Mouse (Mus musculus): ENCODE data around the gene Prr3.
A peak's percentile ranks its signal among the peaks of the same experiment; 100 is the strongest.
"Not testable (repeated sequence)": the region's sequence is repeated elsewhere in the genome, so short reads cannot be mapped to it uniquely, and the experiment has no call there.

Prr3 gene

DNA sequence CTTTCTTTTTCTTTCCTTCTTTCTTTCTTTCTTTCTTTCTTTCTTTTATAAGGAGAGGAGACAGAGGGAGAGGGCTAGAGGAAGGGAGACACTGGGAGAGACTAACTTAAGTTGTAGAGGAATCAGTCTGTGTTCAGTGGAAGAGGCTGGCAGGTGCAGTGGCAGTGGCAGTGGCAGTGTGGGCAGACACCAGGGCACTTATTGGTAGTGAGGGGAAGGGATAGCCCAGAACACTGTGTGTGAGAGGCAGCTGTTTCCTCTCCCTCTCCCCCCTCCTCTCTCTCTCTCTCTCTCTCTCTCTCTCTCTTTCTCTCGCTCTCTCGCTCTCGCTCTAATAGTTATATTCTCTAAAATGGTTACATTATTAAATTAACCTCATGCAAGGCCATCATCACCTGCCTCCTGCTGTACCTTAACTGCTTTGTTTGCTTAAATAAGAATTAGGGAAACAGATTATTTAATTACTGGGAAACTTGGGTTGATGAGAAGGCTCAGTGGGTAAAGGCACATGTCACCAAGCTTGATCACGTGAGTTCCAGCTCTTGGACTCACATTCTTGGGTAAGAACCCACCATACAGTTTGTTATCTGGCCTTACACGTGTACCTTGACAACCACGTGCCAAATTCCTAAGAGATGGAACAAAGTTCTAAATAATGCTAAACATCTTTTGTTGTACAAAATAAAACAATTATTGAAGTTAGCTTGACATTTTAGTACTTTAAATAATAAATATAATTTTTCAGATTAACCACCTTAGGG is 18.7 kb upstream of the Prr3 start:
- peak; percentile 91 for DNase-seq (ENCODE audit: low read depth)

DNA sequence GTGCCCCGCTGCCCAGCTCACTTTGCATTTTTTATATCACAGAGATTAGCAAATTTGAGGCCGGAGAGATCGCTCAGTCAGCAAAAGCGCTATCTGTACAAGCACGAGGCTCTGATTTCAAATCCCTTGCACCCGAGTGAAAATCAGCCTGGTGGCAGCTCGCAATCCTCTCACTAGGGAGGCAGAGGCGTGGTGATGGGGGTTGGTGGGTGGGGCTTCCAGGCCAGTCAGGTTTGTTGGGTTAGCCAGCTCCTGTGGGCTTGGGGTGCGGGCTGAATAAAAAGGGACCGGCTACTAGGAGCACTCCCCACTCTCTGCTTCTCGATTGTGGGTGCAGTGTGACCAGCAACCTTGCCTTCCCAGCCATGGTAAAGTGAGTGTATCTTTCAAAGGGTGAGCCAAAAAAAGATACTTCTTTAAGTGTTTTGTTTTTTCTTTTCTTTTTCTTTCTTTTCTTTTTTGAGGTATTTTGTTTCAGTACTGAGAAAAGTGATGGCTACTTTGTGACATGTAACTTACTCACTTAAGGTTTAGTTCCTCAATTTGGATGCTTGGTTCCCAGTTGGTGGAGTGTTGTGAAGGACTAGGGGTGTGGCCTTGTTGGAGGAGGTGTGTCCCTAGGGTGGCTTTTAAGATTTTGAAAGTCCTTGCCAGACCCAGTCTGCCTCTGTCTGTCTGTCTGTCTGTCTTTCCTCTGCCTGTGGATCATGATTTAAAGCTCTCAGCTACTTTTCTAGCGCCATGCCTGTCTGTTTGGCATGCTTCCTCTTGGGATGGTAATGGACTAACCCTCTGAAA is 17.9 kb upstream of the Prr3 start:
- peak; percentile 97 for DNase-seq (ENCODE audit: low read depth)

DNA sequence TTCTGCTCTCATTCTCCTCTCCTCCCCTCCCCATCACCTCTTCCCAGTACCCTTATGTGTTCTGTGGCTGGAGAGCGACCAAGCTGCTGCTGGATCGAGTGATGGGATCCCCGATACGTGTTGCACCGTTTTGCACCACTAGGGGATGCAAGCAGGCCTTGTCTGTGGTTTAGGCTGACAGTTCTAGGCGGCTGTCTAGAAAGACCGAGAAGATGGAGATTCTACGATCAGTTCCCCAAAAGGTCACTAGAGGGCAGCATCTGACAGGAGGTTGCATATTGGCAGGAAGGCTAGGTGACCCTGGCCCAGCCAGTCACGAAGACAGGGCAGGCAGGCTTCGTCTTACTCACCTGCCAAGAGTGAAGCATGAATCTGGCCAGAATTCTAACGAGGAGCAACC is 16.9 kb upstream of the Prr3 start:
- peak; percentile 99 for DNase-seq (ENCODE audit: low read depth)

DNA sequence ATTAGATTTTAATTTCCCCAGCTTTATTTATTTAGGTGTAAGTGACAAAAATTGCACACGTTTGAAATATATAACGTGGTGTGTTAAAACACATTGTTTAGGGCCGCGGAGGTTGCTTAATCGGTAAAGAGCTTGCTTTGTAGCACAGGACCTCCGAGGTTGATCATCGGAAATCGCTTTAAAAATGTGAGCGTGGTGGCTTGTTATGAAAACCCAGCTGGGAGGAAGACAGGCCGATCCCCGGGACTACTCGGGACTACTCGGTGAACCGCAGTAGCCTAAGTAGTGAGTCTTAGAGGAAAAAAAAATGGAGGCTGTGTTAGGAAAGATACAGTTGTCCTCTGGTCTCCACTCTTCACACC is 14.8 kb upstream of the Prr3 start:
- DNase-seq (ENCODE audit: low read depth), result peak; percentile 64

DNA sequence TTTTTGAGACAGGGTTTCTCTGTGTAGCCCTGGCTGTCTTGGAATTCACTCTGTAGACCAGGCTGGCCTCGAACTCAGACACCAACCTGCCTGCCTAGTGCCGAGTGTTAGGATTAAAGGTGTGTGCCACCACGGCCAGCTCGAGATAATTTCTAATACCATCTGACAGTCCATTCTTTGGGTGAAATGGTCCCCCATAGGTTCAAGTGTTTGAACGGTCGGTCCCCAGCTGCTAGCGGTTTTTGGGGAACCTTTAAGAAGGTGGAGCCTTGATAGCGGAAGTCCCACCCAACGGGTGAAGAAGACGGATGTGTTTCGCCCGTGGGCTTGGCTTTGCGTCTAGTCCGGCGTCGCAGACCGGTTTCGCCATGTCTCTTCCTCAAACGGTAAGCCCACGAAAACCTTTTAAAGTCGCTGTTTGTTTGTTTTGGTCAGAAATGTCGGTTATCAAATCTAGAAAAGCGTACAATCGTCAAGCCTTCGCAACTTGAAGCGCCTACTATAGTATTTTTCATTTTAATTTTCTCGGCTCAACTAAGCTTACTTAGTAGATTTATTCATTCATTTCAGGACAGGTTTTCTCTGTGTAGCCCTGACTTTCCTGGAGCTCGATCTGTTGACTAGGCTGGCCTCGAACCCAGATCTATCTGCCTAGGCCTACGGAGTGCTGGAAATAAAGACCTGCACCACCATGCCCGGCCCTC is 14.3 kb upstream of the Prr3 start:
- peak; percentile 95 for DNase-seq (ENCODE audit: low read depth)

DNA sequence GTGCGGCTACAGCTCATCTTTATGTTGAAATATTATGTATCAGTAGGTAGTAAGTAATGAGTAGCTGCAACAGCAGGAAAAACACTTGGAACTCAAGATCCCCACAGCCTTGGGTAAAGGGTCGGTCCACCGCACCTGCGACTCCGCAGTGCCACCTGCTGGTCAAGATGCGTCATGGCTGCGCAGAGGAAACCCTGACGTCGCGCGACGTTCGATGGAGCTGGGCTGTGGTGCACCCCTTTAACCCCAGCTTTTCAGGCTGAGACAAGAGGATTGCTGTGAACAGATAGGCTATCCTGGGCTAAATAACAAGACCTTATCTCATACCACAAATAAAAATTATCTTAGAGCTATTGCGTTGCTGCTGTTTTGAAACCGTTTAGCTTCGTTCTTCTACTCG is 13.6 kb upstream of the Prr3 start:
- DNase-seq (ENCODE audit: low read depth), result peak; percentile 88

DNA sequence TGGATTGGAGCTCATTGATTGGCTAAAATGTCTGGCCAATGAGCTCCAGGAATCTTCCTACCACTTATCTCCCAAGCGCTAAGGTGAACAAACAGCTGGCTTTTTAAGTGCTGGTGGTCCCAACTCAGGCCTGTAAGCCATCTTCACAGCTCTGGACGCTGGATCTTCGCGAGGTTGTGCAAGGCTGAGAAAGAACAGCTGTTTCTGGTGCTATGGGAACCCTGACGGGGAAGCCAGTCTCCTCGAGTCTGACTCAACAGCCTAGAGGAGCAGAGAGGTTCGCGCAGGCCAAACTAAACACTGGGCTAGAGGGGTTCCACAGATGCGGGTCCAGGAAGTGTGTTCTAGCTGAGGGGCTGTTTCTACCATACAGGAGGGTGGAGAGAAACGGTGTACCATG is 11.7 kb upstream of the Prr3 start:
- no peak for DNase-seq (ENCODE audit: low read depth)

DNA sequence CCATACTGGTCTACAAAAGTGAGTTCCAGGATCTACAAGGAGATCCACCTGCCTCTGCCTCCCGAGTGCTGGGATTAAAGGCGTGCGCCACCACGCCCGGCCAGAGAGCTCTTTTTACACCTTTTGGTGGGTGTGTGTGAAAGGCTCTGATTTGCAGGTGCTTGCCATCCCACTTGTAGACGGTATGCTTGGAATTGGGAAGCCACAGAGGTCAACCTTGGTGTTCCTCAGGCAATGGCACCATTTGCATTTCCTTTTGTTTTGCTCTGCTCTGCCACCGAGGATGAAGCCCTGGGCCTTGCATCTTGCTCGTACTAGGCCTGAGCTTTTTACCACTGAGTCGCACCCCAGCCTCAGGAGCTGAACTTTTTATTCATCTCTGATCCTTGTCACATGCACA is 1.7 kb upstream of the Prr3 start:
- no peak for DNase-seq (ENCODE audit: low read depth)

DNA sequence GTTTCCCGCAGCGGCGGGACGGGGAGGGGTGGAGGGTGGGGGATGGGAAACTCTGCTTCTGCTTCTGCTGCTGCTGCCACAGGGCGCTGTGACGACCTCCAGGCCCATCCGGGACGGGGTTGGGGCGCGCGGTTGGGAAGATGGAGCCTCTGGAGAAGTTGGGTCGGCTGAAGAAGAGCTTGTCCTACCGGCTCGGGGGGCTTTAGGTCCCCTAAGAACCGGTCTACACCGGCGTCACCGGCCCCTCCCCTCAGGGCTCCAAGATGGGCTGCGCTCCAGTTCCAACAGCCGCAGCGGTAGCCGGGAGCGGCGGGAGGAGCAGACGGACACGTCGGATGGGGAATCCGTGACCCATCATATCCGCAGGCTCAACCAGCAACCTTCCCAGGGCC is 323 bp upstream of the Prr3 start:
- no peak for DNase-seq (ENCODE audit: low read depth)

DNA sequence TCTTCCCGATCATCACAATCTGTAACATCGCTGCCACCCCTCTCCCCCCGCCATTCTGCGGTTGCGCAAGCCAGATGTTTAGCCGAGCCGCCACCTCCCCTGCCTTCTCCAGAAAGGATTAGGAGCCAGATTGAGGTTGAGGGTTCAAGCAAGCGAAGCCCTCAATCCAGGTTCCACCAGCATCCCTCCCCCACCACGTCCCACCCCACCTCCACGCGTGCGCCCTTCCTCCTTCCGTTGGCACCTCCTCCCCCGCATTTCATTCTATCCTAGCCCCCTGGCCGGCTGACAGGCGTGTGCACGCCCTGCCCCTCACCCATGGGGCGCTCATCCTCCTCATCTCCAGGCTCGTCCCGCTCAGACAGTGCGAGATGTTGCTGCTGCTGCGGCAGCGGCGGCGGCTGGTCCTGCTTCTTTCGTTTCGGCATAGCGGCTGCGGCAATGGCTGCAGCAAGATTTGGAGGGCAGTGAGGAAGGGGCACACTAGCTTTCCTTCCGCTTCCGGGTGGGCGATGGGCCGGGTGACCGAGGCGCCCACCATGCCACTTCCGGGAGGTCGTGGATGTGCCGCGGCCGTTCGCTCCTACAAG is 1.1 kb downstream of the Prr3 start:
- DNase-seq (ENCODE audit: low read depth), result peak; percentile 63

DNA sequence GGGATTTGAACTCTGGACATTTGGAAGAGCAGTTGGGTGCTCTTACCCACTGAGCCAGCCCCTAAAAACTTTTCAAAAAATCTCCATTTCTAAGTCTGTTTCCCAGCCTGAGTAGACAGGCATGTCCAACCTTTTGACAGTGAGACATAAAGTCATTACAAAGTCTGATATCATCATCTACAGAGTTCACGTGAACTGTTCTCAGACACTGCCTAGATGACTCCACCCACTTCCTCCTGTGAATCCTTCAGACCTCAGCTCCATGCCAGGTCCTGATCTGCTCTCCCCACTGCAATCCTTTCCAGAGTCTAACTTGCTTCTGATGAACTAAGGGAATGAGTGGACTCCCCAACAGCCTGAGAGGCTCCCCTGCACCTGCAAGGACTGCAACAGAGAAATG is 7.9 kb downstream of the Prr3 start:
- DNase-seq (ENCODE audit: low read depth), result peak; percentile 56

DNA sequence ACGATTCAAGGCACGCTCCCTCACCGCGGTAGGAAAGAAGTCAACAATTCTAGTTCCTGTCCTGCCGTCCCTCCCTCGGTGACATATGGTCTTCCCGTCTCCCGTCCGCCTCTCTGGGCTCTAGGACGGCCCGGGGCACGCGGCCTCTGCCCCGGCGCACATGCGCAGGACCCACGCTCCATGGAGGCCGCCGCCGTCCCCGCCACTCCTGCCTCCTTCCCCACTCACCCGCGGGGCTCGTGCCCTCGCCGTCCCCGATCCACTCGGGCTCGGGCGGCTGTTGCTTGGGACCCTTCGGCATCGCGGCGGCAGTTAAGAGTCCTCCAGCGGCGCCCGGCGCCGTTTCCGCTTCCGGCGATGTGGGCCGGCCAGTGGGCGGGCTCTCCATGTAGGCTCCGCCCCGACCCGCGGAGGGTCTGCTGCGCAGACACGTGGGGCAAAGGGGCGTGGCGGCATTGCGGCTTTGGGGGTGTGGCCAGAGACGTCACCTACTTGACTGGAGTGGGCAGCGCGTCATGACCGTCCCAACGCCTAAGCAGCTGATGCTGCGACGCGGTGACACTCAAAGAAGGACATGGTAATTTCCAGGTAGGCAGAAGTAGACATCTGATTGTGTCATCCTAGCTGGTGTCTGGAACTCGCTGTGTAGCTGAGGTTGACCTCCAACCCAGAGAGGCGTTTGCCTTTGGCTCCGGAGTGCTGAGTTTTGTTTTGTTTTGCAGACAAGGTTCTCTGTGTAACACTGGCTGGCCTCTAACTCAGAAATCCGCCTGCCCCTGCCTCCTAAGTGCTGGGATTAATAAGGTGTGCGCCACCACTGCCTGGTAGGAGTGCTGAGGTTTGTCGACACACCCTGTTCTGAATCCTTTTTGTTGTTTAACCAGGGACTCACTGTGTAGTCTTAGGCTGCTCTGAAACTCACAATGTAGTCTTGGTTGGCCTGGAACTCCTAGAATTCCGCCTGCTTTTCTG is 10.3 kb downstream of the Prr3 start, which contains the start of gene Abcf1:
TSS of gene Abcf1 (minus strand) at position 344 of the 972 bp plus-strand sequence.
- peak; percentile 97 for DNase-seq (ENCODE audit: low read depth)

DNA sequence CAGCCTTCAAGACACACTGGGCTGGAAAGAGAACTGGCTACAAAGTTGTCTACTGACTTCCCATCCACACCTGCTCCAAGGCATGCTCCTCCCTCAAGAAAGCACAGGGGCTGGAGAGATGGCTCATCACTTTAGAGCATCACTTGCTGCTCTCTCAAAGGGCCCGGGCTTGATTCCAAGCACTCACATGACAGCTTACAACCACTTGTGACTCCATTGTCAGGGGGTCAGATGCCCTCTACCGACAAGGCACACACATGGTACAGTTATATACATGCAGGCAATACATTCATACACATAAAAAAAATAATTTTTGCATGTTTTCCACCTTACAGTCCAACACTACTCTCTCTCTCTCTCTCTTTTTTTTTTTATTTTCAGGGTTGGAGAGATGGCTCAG is 12.4 kb downstream of the Prr3 start:
- DNase-seq (ENCODE audit: low read depth), result no peak

DNA sequence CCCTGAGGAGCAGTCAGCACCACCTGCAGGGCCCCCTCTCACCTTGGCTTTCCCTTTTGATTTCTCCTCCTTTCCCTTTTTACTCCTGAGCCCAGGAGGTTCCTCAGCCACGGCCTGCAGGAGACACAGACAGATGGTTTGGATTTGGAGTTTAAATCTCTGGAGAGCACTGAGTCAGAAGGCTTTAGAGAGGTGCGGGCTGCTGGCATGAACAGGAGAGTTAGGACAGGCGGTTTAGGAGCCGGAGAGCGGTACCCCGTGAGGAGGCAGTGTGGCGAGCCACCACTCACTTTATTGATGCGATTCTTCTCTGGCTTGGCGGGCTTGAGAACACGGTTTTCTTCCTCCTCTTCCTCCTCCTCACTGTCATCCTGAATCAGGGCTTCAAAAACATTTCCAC is 16.8 kb downstream of the Prr3 start:
- no peak for DNase-seq (ENCODE audit: low read depth)

DNA sequence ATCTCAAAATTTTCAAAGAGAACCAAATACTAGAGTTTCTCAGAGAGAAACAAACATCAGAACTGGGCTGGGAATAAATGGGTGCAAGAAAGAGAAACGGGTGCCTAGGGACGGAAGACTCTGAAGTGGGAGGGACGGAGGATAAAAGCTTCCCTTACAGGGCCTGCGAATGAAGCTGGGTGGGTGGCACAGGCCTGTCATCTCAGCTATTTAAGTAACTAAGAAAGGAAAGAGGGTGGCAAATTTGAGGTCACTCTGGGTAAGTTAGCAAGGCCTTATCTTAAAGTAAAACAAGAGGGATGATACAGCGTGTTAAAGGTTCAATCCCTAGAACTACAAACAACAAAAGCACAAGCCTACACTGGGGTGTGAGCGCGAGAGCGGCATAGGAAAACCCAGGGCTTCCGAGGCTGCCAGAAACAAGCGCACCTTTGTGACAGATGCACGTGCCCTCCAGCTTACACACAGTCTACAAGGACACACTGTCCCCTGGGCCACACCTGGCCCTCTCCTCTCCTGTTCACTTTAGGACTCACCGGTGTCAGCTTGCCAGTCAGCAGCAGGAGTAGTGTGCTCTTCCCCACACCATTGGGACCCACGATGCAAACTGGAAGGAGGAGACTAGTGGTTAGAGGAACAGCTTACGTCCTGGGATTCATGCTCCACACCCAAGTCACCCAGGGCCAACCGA is 21.4 kb downstream of the Prr3 start:
- DNase-seq (ENCODE audit: low read depth), result no peak

DNA sequence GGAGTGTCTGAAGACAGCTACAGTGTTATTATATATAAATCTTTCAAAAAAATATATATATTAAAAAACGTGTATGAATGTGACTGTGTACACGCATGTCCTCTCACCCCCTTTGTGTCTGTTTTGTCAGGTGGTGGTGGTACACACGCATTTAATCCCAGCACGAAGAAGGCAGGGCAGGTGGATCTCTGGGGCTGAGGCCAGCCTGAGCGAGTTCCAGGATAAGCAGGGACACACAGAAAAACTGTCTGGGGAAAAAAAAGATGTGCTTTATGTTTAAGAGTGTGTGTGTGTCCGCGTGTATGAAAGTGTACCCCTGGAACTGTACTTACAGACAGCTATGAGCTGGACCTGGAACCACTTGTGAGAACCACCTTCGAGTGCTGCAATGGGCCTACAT is 25.4 kb downstream of the Prr3 start:
- DNase-seq (ENCODE audit: low read depth), result no peak

DNA sequence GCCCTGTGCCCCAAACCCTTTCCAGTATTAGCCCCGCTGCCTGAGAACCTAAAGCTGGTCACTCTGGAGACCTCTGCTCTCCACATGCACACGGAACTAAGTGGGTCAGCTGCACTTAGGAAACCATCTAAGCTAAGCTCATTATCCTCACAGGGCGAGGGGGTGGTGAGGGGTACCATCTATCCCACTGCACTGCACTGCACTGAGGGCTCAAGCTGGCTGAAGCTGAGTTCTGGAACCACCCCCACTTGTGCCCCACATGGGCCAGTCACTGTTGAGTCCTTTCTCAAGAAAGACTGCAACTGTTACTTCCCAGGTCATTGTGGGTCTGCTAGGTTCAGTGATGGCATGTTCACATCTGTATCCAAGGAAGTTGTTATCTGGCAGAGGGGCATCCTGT is 27.5 kb downstream of the Prr3 start:
- DNase-seq (ENCODE audit: low read depth), result not testable (repeated sequence)

DNA sequence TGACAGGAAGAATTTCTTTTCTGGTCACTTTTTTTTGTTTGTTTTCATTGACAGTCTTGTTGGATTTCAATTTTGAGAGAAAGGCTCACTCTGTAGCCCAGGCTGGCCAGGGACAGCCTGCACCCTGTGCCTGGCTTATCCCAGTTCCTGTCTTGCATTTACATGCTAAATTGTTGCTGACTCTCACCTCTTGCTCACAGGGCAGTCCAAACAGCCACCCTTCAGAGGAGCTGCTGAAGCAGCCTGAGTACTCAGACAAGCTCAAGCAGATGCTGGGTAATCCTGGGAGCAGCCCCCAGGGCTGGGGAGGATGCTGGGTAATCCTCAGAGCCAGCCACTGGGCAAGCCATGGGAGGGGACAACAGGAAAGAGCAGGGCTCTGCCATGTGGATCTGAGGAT is 29.1 kb downstream of the Prr3 start:
- DNase-seq (ENCODE audit: low read depth), result not testable (repeated sequence)

DNA sequence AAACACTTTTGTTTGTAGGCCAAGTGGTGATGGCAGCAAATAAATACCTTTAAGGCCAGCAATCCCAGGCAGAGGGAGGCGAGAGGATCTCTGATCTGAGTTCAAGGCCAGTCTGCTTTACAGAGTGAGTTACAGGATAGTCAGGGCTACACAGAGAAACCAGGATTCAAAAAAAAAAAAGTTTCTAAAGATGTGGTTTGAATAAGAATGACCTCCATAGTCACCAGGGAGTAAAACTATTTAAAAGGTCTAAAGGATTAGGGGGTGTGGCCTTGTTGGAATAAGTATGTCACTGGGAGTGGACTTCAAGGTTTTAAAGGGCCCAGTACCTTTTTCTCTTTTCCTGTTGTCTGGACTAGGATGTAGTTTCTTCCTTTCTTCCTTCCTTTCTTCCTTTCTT is 40.1 kb downstream of the Prr3 start:
- DNase-seq (ENCODE audit: low read depth), result no peak

DNA sequence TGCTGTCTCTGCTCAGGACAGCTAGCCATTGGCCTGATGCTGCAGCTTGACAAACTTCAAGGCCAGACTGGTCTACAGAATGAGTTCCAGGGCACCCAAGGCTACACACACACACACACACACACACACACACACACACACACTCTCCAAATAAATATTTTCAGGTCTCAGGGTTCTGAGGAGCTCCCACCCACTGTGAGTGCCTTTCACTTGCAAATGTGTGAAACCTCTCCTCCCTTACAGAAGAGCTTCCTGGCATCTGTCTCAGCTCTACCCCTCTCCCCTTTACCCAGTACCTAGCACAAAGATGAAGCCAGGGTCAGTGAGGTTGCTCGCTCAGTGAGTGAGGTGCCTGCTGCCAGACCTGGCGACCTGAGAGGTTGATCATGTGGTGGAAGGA is 40.9 kb downstream of the Prr3 start:
- DNase-seq (ENCODE audit: low read depth), result no peak

Data from 416B (cell line).